Mouse (Mus musculus): ENCODE measurements at regions not wholly inside any gene's neighbourhood (a gene's known extent, or its start where the extent isn't known, plus 50 kb on each side); places are given as distances from the start of the nearest gene placed in this dataset.
A peak's percentile ranks its signal among the peaks of the same experiment; 100 is the strongest.

GRCm38 (mm10) chr6:103381930-103382329 lies 128.5 kb upstream of the Chl1 start:
- WGBS: 85% methylated on average over 2 of the region's 2 CpGs
- H3K27ac ChIP-seq (ENCODE audit: insufficient read depth, low read depth, low read length): no peak overlapping the region
- no peak for DNase-seq
- no peaks in the 10 kb centered on the region for H3K27me3 ChIP-seq (replicated peaks; ENCODE audit: control insufficient read depth, insufficient read depth, low read length)
- H3K36me3 ChIP-seq (ENCODE audit: control insufficient read depth, insufficient read depth, low read length): no peaks in the 10 kb centered on the region
- no peak overlapping the region for H3K4me3 ChIP-seq (ENCODE audit: insufficient read depth, low read depth, low read length)
- H3K4me1 ChIP-seq (ENCODE audit: control insufficient read depth, insufficient read depth, low read length): no peaks in the 10 kb centered on the region
- TF ChIP-seq CTCF (conservative IDR thresholded peaks at IDR 0.05; ENCODE audit: insufficient read depth, insufficient read length, low read depth, low read length): no peak
- TF ChIP-seq POLR2A (IDR thresholded peaks at IDR 0.05; ENCODE audit: low read depth, low read length): no peak

DNA sequence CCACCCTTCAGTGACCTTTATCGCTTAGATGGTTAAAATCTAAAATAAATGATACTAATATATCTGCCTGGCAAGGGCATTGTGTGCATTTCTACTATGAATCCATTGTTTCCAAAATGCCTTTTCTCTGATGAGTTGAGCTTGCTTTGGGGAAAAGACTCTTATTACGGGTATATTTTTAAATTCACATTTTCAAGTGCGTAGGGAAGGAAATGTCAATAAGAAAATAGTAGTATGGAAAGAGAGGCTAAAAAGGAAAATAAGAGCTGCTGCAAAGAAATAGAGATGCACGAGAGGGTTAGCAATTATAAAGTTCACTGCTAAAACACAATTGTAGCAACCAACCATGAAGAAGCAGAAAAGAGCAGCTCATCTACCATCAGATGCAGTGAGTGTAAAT lies 123.8 kb upstream of the Chl1 start:
- no peak overlapping the region for H3K4me3 ChIP-seq (ENCODE audit: insufficient read depth, low read depth, low read length)
- no peak for TF ChIP-seq POLR2A (IDR thresholded peaks at IDR 0.05; ENCODE audit: low read depth, low read length)
- TF ChIP-seq CTCF (conservative IDR thresholded peaks at IDR 0.05; ENCODE audit: insufficient read depth, insufficient read length, low read depth, low read length): no peak
- H3K27ac ChIP-seq (ENCODE audit: insufficient read depth, low read depth, low read length): no peak overlapping the region
- no peaks in the 10 kb centered on the region for H3K4me1 ChIP-seq (ENCODE audit: control insufficient read depth, insufficient read depth, low read length)
- DNase-seq: no peak
- H3K36me3 ChIP-seq (ENCODE audit: control insufficient read depth, insufficient read depth, low read length): no peaks in the 10 kb centered on the region
- WGBS: 86% methylated on average over 4 of the region's 4 CpGs
- no peaks in the 10 kb centered on the region for H3K27me3 ChIP-seq (replicated peaks; ENCODE audit: control insufficient read depth, insufficient read depth, low read length)

DNA sequence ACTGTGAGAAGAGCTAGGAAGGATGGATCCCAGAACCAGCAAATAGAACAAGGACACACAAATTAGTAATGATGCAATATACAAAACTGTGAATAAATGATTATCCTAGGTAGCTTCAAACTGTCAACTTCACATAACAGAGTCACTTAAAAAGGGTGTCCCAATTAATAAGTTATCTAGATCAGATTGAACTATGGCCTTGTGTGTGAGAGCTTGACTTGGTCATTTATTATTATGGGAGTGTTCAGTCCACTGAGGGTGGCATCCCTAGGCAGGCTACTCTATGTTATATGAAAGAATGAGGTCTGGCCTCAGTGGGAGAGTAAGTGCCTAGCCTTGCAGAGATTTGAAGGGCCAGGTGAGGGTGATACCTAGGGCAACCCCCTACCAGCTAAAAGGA lies 104.4 kb upstream of the Chl1 start:
- DNase-seq: peak; percentile 72
- no peaks in the 10 kb centered on the region for H3K36me3 ChIP-seq (ENCODE audit: control insufficient read depth, insufficient read depth, low read length)
- no peak overlapping the region for H3K27ac ChIP-seq (ENCODE audit: insufficient read depth, low read depth, low read length)
- H3K27me3 ChIP-seq (replicated peaks; ENCODE audit: control insufficient read depth, insufficient read depth, low read length): no peaks in the 10 kb centered on the region
- TF ChIP-seq POLR2A (IDR thresholded peaks at IDR 0.05; ENCODE audit: low read depth, low read length) (no peak), CTCF (conservative IDR thresholded peaks at IDR 0.05; ENCODE audit: insufficient read depth, insufficient read length, low read depth, low read length) (no peak)
- no peak overlapping the region for H3K4me3 ChIP-seq (ENCODE audit: insufficient read depth, low read depth, low read length)
- peaks cover 4% of the 10 kb centered on the region; the same call in 1 of the 2 replicates for H3K4me1 ChIP-seq (ENCODE audit: control insufficient read depth, insufficient read depth, low read length)

DNA sequence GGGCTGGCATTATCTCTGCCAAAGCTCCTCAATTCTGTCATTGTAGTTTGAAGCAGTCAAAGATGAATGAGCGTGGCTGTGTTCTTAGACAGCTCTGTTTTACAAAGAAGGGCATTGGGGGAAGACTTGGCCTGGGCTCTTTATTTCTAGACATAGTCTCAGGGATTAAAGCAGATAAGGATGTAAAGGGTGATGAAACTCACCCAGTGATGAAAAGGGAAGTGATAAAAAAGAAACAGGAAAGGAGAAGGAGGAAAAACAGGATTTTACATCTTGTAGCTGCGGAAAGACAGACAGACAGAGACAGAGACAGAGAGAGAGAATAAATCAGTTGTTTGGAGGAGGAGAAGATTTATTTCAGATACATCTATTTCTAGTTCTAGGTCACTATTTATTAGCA lies 95.5 kb upstream of the Chl1 start:
- Histone ChIP-seq H3K27ac (ENCODE audit: insufficient read depth, low read depth, low read length) (no peak overlapping the region), H3K27me3 (replicated peaks; ENCODE audit: control insufficient read depth, insufficient read depth, low read length) (no peaks in the 10 kb centered on the region), H3K4me3 (ENCODE audit: insufficient read depth, low read depth, low read length) (no peak overlapping the region), H3K4me1 (ENCODE audit: control insufficient read depth, insufficient read depth, low read length) (no peaks in the 10 kb centered on the region), H3K36me3 (ENCODE audit: control insufficient read depth, insufficient read depth, low read length) (no peaks in the 10 kb centered on the region)
- WGBS: 89% methylated on average over 2 of the region's 2 CpGs
- no peak for DNase-seq
- TF ChIP-seq CTCF (conservative IDR thresholded peaks at IDR 0.05; ENCODE audit: insufficient read depth, insufficient read length, low read depth, low read length) (no peak), POLR2A (IDR thresholded peaks at IDR 0.05; ENCODE audit: low read depth, low read length) (no peak)

- TF ChIP-seq POLR2A (IDR thresholded peaks at IDR 0.05; ENCODE audit: low read depth, low read length) (no peak), CTCF (conservative IDR thresholded peaks at IDR 0.05; ENCODE audit: insufficient read depth, insufficient read length, low read depth, low read length) (no peak)
- H3K4me1 ChIP-seq (ENCODE audit: control insufficient read depth, insufficient read depth, low read length): no peaks in the 10 kb centered on the region
- DNase-seq: no peak
- H3K36me3 ChIP-seq (ENCODE audit: control insufficient read depth, insufficient read depth, low read length): no peaks in the 10 kb centered on the region
- no peak overlapping the region for H3K4me3 ChIP-seq (ENCODE audit: insufficient read depth, low read depth, low read length)
- WGBS: 41% methylated on average over 1 of the region's 1 CpGs
- no peaks in the 10 kb centered on the region for H3K27me3 ChIP-seq (replicated peaks; ENCODE audit: control insufficient read depth, insufficient read depth, low read length)
- no peak overlapping the region for H3K27ac ChIP-seq (ENCODE audit: insufficient read depth, low read depth, low read length)
Observed at GRCm38 (mm10) chr6:103421013-103421933, 89.1 kb upstream of the Chl1 start.

GRCm38 (mm10) chr6:103430933-103431594 lies 79.3 kb upstream of the Chl1 start:
- TF ChIP-seq CTCF (conservative IDR thresholded peaks at IDR 0.05; ENCODE audit: insufficient read depth, insufficient read length, low read depth, low read length) (no peak), POLR2A (IDR thresholded peaks at IDR 0.05; ENCODE audit: low read depth, low read length) (no peak)
- H3K4me1 ChIP-seq (ENCODE audit: control insufficient read depth, insufficient read depth, low read length): no peaks in the 10 kb centered on the region
- H3K4me3 ChIP-seq (ENCODE audit: insufficient read depth, low read depth, low read length): no peak overlapping the region
- 53% methylated on average over 5 of the region's 5 CpGs for WGBS
- H3K27ac ChIP-seq (ENCODE audit: insufficient read depth, low read depth, low read length): no peak overlapping the region
- DNase-seq: no peak
- no peaks in the 10 kb centered on the region for H3K36me3 ChIP-seq (ENCODE audit: control insufficient read depth, insufficient read depth, low read length)
- H3K27me3 ChIP-seq (replicated peaks; ENCODE audit: control insufficient read depth, insufficient read depth, low read length): no peaks in the 10 kb centered on the region

DNA sequence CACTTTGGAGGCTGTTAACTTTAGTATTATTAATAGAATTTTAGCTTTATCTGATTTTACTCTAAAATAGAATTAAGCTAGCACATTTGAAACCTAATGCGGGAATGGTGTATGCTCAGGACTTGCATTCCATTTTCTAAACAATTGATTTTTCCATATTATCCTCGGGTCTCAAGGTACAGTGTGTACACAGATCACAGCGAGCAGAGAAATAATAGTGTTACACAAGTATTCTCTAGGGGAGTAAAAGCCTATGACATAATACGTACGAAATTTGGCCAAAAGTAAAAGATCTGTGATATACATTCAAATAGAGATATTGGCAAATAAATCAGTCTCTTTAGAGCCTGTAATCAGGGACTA lies 78.8 kb upstream of the Chl1 start:
- Histone ChIP-seq H3K4me1 (ENCODE audit: control insufficient read depth, insufficient read depth, low read length) (no peaks in the 10 kb centered on the region), H3K36me3 (ENCODE audit: control insufficient read depth, insufficient read depth, low read length) (no peaks in the 10 kb centered on the region), H3K4me3 (ENCODE audit: insufficient read depth, low read depth, low read length) (no peak overlapping the region), H3K27me3 (replicated peaks; ENCODE audit: control insufficient read depth, insufficient read depth, low read length) (no peaks in the 10 kb centered on the region), H3K27ac (ENCODE audit: insufficient read depth, low read depth, low read length) (no peak overlapping the region)
- TF ChIP-seq CTCF (conservative IDR thresholded peaks at IDR 0.05; ENCODE audit: insufficient read depth, insufficient read length, low read depth, low read length) (no peak), POLR2A (IDR thresholded peaks at IDR 0.05; ENCODE audit: low read depth, low read length) (no peak)
- 78% methylated on average over 5 of the region's 5 CpGs for WGBS
- no peak for DNase-seq
